14 mouse cellular contexts compared by ENCODE assay signal in the genomic region with DNA sequence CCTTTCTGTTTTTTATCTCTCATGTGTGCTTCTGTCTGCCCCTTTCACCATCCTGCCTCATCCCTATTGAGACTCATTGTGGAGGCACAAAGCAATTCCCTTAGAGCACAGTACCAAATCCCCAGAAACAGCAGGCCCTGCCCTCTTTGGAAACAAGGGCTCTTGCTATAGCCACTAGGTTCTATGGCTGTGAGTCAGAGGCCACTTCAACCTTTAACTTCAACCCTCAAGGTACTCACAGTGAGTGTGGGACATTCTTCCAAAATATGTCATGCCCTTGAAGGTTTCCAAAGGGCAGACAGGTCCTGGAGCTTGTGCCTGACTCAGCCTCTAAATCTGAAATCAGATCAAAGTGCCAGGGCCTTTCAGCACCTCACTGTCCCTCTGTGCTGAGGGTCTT.
DNase-seq lines count a peak whose midpoint lies in the region.
"Had no signal": no experiment of that assay in that cellular context is flagged by ENCODE, and none has a peak within 500 bp of the region (broad histone marks: within the 10 kb centered on the region; RNA-seq: fewer than 3 reads in every experiment).

No protein-coding gene starts in this region.

- peak; percentile 52 to 82 for DNase-seq in adrenal gland, adult (ENCODE audit: inconsistent age in 2 of 2, low spot score in 1 of 2)
- no peak for DNase-seq in adrenal gland, adult 18-20 months (ENCODE audit: low spot score in 2 of 2)
- DNase-seq in adrenal gland, adult 8-10 months: peak; percentile 28
- DNase-seq in adrenal gland, postnatal 14 days: no peak
- peak; percentile 68 for DNase-seq in heart, adult 11 months
- DNase-seq in heart, postnatal 36 days: no peak
- DNase-seq: B cell, adult 2 months; cerebellum, adult 11 months; cerebellum, adult 18-20 months; cerebellum, adult 8-10 months; cerebellum, adult 9-11 months; cerebellum, postnatal 14 days; cerebellum, postnatal 36 days; embryo, embryonic 11 days had no signal

- intact Hi-C loops in heart, postnatal 36 days (cut with DNase I): no loop called here

Comparison
In these comparisons a context has a peak if more than half of its experiments do, and no peak if none do; other contexts are left out.
1. DNase-seq: peak in adrenal gland, adult (2 of 2), adrenal gland, adult 8-10 months (single experiment) and heart, adult 11 months (single experiment); none in adrenal gland, adult 18-20 months (0 of 2), adrenal gland, postnatal 14 days (single experiment) and heart, postnatal 36 days (0 of 2).